Mouse (Mus musculus): ENCODE measurements around the gene Chchd5. TPM values are rescaled to one million over a fixed set of nuclear protein-coding genes. Genes with fewer than 3 reads are reported as not detected.

The Chchd5 gene
- polyA plus RNA-seq, 1 experiment from 2014 or later = 27.2 TPM

Other genes starting within 250 kb of the Chchd5 start
- 9.3 and 10.3 TPM in 2 replicates for gene Zc3h8, start 185.6 kb upstream of the Chchd5 start, polyA plus RNA-seq (2015; fragmentation: Nextera tagmentation; extraction: Ambion mirVana)
- 3.7 and 4.4 TPM in 2 replicates for gene Zc3h6, start 162.3 kb upstream of the Chchd5 start, polyA plus RNA-seq (2015; fragmentation: Nextera tagmentation; extraction: Ambion mirVana)
- gene Gm10762, start 162.0 kb upstream of the Chchd5 start, polyA plus RNA-seq (2015; fragmentation: Nextera tagmentation; extraction: Ambion mirVana) = 24.1 and 24.8 TPM in 2 replicates
- gene Vinac1, start 81.5 kb upstream of the Chchd5 start, polyA plus RNA-seq (2015; fragmentation: Nextera tagmentation; extraction: Ambion mirVana) = 0.15 and 0.29 TPM in 2 replicates
- 21.9 and 23.4 TPM in 2 replicates for gene Ttl, start 63.8 kb upstream of the Chchd5 start, polyA plus RNA-seq (2015; fragmentation: Nextera tagmentation; extraction: Ambion mirVana)
- gene Polr1b, start 28.7 kb upstream of the Chchd5 start, polyA plus RNA-seq (2015; fragmentation: Nextera tagmentation; extraction: Ambion mirVana) = 20.4 and 20.6 TPM in 2 replicates
- gene Slc20a1, start 69.1 kb downstream of the Chchd5 start, polyA plus RNA-seq (2015; fragmentation: Nextera tagmentation; extraction: Ambion mirVana) = 57.2 and 59.8 TPM in 2 replicates
- 41.1 and 41.6 TPM in 2 replicates for gene Ckap2l, start 167.5 kb downstream of the Chchd5 start, polyA plus RNA-seq (2015; fragmentation: Nextera tagmentation; extraction: Ambion mirVana)
- 0.22 and 0.23 TPM in 2 replicates for gene Il1a, start 180.3 kb downstream of the Chchd5 start, polyA plus RNA-seq (2015; fragmentation: Nextera tagmentation; extraction: Ambion mirVana)
- gene Il1b, start 241.4 kb downstream of the Chchd5 start, polyA plus RNA-seq (2015; fragmentation: Nextera tagmentation; extraction: Ambion mirVana) = 0.17 TPM in 1 of 2 replicates, not detected in the other